Mouse (Mus musculus) layer of hippocampus, postnatal 36 days (tissue): ENCODE results near the gene Klk9. TPM values are rescaled to one million over a fixed set of nuclear protein-coding genes. Genes with fewer than 3 reads are reported as not detected.

Experiments used
- DNase-seq, 2 experiments: peaks; one replicate each; pipeline ENCODE4 v3.0.0; 2022
- total RNA-seq, 2 experiments: library from RNA; stranded (reverse); gene quantifications; 2 replicates each; pipeline ENCODE4 v1.2.3; 2021

The Klk9 gene
- total RNA-seq, 2 experiments from 2014 or later: not detected

DNA sequence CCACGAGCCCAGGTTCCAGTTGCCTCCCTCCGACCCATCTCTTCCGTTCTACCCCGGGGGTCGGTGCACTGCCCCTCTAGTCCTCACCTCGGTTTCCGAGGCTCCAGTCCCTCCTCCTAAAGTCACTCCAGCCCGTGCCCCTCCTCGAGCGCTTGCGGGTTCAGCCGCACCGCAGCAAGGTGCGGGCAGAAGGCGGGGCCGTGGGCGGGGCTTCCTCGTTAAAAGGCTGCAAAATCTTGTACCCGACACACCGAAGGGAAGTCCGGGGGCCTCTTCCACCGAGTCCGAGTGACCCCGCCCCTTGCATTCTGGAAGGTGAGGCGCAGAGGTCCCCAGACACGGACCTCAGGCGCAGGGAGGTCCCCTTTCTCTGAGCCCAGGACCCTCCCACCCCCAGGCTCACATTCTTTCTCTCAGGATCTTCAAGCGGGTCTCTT lies 5.7 kb downstream of the Klk9 start, which contains the start of gene Klk8:
TSS of gene Klk8 (plus strand) at position 245 of the 437 bp plus-strand sequence.
- no peak for DNase-seq

DNA sequence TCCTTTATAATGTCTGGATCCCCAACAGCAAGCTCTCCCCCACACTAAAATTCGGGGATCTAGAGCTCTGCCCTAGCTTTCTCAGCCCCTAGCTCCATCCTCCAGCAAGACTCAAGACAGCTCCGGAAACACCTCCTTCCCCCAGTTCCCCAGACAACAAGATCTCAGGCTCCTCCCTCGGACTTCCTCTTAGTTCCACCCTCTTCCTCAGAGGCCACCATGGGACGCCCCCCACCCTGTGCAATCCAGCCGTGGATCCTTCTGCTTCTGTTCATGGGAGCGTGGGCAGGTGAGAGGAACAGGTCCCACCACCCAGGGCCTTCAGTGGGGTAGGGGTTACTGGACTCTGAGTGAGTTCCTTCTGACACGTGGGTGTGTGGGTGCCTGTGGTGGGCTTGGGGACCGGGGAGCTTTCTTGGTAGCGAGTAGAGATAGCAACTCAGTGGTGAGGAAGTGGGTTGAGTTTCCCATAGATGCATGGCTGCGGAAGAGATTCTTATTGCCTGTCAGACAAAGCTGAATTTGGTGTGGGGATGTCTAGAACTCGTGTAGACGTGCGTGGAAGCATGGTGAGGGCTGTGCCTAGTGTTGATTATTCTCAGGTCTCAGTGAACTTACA lies 6.3 kb downstream of the Klk9 start:
- no peak for DNase-seq

DNA sequence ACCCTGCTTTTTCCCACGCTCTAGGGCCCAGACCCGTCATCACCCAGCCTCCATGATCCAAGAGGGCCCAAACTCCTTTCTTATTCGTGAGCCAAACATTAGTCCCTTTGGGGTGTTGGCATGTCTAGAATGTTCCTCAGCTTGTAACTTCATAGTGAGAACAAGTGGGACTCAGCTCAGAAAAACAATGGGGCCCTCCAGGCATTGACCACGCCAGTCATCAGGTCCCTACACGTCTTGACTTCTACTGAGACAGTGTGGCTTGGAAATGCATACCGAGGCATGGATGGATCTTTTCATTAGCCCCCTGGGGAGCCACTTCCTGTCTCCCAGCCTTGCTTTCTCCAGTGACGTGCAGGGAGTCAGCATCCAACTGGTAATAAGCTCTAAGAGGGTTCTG lies 8.2 kb downstream of the Klk9 start:
- no peak for DNase-seq

DNA sequence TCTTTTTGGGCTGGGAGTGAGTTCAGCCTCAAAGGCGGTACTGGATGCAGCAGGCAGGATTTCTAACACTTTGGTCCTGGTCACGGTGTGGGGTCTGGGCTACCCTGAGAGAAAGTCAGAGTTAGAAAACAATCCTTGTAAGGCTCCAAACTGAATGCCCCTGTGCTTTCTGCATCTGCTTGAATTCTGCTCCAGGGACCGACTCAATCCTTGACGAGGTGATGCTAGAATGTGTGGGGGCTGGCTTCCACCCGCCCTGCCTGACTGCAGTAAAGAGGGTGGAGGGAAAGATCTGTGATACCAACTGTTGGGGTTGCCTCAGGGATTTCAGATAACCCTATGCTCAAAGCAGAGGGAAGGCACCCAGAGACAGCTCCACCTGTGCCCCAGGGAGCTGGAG lies 19.3 kb downstream of the Klk9 start, which contains the start of gene Klk7:
TSS of gene Klk7 (plus strand) at position 301 of the 400 bp plus-strand sequence.
- DNase-seq: no peak

DNA sequence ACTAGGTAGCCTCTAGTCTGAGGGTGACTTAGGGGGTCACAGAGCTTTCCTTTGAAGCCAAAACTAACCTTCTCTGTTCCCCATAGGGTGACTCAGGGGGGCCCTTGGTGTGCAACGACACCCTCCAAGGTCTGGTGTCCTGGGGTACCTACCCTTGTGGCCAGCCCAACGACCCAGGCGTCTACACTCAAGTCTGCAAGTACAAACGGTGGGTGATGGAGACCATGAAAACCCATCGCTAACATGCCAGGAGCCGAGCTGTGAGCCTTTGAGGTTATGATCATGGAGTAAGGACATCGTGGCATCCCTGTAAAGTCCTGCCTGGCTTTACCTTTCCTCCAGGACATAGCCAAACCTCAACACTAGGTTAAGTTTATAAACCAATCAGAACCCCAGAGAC lies 23.5 kb downstream of the Klk9 start:
- DNase-seq: no peak

DNA sequence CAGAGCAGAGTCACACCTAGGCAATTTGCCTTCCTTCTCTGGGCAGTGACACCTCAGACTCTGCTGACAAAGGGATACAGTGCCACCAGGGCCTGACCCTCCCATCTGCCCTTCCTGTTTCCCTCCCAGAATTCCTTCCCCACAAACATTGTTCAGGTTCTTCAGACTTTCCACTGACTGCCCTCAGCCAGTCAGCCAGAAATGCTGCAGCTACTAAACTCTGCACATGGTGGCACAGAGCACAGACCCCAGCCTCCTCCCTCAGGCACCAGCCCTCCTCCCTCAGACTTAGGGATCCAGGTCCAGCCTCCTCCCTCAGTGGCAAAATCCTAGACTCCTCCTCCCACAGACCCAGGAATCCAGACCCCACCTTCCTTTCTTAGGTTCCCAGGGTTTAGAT lies 25.1 kb downstream of the Klk9 start:
- DNase-seq: no peak

DNA sequence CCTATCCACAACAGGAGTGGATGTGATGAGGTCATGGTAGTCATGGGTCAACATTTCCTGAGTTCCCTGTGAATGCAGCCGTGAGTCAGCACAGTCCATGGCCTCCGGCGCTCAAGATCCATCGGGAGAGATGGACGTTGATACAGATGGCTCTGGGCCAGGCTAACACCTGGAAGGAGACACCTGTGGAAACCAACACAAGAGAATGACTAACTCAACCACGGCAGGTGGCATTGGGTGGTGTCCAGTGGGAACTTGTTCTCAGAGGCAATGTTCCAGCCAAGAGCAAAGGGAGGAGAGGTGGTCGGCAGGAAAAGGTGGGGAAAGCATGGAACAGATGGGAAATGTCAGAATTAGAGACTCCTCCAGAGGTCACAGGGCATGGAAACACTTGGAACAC lies 29.9 kb downstream of the Klk9 start:
- no peak for DNase-seq

DNA sequence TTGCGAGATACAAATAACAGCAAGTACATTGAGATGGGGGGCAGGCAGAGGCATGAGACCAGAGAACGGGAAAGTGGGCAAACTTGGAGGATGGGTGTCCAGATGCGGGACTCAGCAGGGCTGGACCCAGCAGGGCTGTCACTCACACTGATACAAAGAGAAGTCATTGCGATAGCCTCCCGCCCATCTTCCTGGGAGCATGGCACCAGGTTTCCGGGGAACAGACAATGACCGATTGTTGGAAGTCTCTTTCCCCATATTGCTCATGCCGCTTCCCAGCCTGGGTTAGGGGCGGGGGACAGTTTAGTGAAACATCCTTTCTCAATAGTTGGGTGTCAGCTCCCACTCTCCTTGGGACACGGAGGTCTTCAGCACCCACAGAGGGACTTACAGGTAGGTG lies 32.5 kb downstream of the Klk9 start, which contains the start of gene Klk6:
TSS of gene Klk6 (plus strand) at position 301 of the 400 bp plus-strand sequence.
- DNase-seq: no peak

DNA sequence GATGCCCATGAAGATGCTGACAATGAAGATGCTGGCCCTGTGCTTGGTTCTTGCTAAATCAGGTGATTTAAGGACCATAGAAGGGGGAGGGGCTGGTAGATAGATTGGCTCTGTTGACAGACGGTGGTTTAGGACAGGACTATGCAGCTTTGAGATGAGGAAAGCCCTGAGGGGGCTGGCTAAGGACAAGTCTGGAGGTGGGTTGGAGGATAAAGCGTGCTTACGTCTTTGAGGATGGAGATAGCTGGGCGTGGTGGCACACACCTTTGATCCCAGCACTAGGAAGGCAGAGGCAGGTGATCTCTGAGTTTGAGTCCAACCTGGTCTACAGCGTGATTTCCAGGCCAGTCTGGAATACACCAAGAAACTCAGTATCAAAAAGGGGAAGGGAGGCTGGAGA lies 34.4 kb downstream of the Klk9 start:
- DNase-seq: no peak

DNA sequence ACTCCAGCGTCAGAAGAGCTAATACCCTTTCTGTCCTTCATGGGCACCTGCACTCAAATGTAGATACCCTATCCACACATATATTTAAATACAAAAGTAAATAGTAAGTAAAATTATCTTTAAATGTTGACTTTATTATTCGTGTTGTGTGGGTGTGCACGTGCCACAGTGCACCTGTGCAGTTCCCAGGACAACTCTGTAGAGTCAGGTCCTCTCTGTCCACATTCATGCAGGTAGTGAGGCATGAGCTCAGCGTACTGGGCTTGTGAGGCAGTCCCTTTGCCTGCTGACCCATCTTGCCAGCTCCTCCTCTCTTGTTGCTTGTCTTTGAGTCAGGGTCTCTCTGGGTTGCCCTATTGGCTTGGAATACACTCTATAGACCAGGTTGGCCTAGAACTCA lies 36.0 kb downstream of the Klk9 start:
- no peak for DNase-seq

DNA sequence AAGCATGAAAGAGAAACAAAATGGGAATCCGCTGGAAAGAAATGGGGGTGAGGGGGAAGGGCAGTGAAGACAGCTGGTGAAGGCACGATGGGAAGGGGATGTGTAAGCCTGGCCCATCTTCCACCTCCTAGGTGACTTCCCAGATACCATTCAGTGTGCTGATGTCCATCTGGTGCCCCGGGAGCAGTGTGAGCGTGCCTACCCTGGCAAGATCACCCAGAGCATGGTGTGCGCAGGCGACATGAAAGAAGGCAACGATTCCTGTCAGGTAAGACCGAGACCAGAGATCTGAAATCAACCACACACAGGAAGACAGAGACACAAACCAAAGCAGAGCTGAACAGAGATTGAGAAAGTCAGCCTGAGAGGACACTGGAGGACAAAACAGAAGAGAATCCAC lies 37.3 kb downstream of the Klk9 start:
- DNase-seq: no peak

DNA sequence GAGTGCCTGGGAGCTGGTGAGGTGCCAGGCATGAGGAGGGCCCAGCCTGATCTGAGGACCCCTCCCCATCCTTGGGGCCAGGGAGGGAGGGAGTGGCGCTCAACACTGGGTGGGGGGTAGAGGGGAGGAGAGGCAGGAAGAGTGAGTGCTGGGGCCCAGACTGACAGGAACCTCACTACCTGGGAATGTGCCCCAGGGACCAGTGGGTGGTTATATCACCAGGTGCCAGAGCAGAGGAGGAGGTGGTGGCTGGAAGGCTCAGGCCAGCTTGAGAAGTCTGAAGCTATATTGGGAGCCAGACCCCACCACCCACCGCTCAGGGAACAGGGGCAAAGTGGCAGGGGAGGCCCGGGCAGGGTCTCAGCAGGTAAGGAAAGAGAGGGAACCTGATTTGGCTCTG lies 50.0 kb downstream of the Klk9 start, which contains the start of gene Klk5:
TSS of gene Klk5 (plus strand) at position 271 of the 400 bp plus-strand sequence.
- no peak for DNase-seq

DNA sequence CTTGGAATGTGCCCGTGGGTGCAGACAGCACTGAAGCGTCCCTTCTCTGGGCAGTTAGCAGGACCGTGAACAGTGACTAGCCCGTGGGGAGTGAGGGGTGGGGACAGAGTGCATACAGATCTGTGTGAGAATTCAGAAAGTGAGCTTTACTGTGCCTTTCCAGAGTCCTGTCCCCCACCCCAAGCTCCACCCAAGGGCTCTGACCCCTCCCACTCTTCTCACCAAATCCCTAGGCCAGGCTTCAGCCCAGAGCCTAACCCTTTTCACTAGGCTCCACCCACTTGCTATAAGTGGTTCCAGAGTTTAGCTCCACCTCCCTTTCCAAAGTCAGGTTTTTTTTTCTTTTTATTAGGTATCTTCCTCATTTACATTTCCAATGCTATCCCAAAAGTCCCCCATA lies 52.1 kb downstream of the Klk9 start:
- DNase-seq: no peak

Other genes with a start within 250 kb of the Klk9 start
- 1 to 10 TPM; 4.2 TPM for gene Cd33, start 247.5 kb upstream of the Klk9 start, total RNA-seq
- gene Zfp658, start 229.6 kb upstream of the Klk9 start, total RNA-seq: 1 to 10 TPM; 5.5 to 6.6 TPM
- 10 to 100 TPM; 22.0 to 22.1 TPM for gene Zfp719, start 212.3 kb upstream of the Klk9 start, total RNA-seq
- under 1 TPM; 0.15 to 0.20 TPM for gene Zfp819, start 184.7 kb upstream of the Klk9 start, total RNA-seq
- under 1 TPM in 1 of 2 experiments, not detected in 1; 0.25 TPM for gene Ceacam18, start 157.2 kb upstream of the Klk9 start, total RNA-seq
- 1 to 10 TPM in 1 of 2 experiments, under 1 TPM in 1; 0.83 to 1.4 TPM for gene Siglece, start 131.7 kb upstream of the Klk9 start, total RNA-seq
- gene Ctu1, start 119.9 kb upstream of the Klk9 start, total RNA-seq: 10 to 100 TPM; 11.7 to 11.8 TPM
- gene Klk14, start 101.5 kb upstream of the Klk9 start, total RNA-seq: not detected
- not detected for gene Klk13, start 79.3 kb upstream of the Klk9 start, total RNA-seq
- gene Klk12, start 23.0 kb upstream of the Klk9 start, total RNA-seq: not detected
- gene Klk11, start 17.3 kb upstream of the Klk9 start, total RNA-seq: not detected
- gene Klk10, start 10.9 kb upstream of the Klk9 start, total RNA-seq: under 1 TPM; 0.83 to 1.00 TPM
- gene Klk8, start 5.7 kb downstream of the Klk9 start, total RNA-seq: 10 to 100 TPM; 25.4 to 31.7 TPM
- under 1 TPM; 0.38 to 0.47 TPM for gene Klk7, start 19.4 kb downstream of the Klk9 start, total RNA-seq
- gene Klk6, start 32.6 kb downstream of the Klk9 start, total RNA-seq: under 1 TPM in 1 of 2 experiments, not detected in 1; 0.87 TPM
- not detected for gene Klk5, start 50.1 kb downstream of the Klk9 start, total RNA-seq
- gene Klk4, start 89.3 kb downstream of the Klk9 start, total RNA-seq: not detected
- gene Klk15, start 141.8 kb downstream of the Klk9 start, total RNA-seq: not detected
- gene Klk1b8, start 158.8 kb downstream of the Klk9 start, total RNA-seq: not detected
- gene Klk1b1, start 174.9 kb downstream of the Klk9 start, total RNA-seq: not detected
- gene Klk1b9, start 184.2 kb downstream of the Klk9 start, total RNA-seq: not detected
- gene Klk1b11, start 204.0 kb downstream of the Klk9 start, total RNA-seq: not detected
- not detected for gene Klk1b26, start 220.3 kb downstream of the Klk9 start, total RNA-seq